Mouse (Mus musculus): ENCODE measurements at regions not wholly inside any gene's neighbourhood (a gene's known extent, or its start where the extent isn't known, plus 50 kb on each side); places are given as distances from the start of the nearest gene placed in this dataset.
"Not testable (repeated sequence)": the region's sequence is repeated elsewhere in the genome, so short reads cannot be mapped to it uniquely, and the experiment has no call there.

DNA sequence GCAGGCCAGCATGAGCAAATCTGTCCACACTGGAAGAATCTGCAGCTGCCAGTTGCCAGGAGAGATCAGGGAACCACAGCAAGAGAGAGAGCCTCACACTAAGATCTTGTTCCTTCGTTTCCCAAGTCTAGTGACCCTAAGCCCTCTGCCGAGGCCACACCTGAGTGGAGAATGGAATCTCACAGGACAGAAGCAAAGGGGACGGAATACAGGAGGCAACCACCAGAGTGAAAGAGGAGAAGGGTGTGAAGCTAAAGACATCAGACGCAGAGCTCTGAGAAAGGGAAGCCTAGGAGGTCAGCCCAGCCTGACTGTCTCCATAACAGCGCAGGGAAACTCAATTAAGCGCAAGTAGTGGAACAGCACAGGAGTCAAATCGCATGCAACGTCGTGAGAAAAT, 75.0 kb downstream of the Suds3 start:
- no peak for DNase-seq (ENCODE audit: low read depth, low spot score)

DNA sequence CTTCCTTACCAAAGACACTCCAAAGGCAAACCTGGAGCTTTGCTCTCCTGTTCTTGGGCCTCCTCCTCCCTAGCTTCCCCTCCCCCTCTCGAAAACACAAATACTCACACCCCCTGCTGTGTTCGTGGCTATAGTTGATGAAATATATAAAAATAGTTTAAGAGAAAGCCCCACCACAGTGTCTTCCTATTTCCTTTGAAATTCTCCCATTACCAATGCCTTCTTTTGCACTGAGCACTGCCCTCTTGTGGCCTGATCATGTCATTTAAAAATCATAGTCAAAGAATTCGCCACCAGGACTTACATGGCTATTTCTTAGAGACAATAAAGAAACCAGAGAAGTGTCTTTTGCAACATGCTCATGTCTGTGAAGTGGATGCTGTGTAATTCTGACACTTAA, 78.7 kb downstream of the Suds3 start:
- peak; percentile 52 for DNase-seq (ENCODE audit: low read depth, low spot score)

DNA sequence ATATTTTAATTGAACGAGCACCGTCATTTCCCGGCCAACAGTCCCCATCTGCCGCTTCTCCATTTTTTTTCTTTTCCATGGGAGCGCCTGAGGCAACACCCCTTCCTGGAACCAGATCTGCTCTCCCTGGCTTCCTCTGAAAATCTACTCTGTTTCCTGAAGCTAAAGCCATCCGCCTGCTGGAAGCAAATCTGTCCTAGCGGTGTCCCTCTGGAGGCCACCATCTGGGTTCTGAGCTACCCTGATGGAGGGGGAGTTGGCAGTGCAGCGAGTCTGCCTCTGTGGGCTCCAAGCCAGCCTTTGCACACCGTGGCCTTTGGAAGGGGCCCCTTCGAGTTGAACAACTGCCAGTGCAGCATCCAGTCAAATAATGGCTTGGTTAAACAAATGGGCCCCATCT, 83.8 kb downstream of the Suds3 start:
- no peak for DNase-seq (ENCODE audit: low read depth, low spot score)

DNA sequence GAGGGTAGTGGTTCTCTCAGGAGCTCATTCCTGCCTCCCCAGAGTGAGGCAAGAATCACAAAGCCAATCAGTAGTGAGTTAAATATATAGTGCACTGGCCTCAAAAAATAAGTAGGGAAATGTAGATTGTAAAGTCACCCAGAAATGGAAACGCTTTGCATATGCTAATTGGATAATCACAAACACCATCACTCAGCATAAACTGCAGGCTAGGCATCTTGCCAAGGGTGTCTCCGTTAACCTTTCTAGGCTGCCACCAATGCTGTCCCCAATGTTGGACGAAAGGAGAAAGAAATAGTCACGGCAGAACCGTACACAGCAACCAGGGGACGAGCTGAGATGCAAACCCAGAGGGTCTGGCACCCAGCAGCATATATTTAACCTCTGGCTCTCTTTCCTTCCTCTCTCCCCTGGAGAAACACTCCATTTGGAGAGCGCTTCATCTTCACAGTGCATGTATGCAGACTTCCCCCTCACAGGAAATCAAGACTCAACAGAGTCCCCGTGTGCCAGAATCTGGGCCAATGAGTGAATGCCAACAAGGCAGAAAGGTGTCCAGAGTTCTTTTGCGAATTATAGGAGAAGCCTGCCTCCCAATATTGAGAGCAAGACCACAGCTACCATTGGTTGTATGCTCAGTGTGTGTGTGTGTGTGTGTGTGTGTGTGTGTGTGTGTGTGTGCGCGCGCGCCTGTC, 90.1 kb downstream of the Suds3 start:
- DNase-seq (ENCODE audit: low read depth, low spot score): no peak

DNA sequence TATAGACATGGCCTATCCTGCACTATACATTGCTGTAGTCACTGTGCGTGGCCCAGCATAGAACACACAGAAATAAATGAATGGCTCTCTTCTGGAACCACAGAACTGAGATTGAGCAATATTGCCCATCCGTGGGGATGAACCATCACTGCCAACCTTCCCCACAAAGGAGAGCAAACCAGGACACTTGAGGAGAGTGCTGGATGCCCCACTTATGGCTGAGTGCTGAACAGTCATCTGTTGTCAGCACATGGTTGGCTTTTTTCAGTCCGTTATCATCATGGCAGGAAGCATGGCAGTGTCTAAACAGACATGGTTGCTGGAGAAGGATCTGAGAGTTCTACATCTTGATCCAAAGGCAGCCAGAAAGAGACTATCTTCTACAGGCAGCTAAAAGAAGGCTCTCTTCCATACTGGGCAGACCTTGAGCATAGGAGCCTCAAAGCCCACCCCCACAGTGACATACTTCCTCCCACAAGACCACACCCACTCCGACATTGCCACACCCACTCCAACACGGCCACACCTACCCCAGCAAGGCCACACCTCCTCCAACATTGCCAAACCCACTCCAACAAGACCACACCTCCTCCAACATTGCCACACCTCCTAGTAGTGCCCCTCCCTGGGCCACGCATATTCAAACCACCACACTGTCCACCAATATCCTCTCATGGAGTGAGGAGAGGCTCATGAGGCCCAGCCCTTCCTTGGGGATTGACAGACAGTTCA, 97.3 kb downstream of the Suds3 start:
- peak; percentile 67 for DNase-seq (ENCODE audit: low read depth, low spot score)

DNA sequence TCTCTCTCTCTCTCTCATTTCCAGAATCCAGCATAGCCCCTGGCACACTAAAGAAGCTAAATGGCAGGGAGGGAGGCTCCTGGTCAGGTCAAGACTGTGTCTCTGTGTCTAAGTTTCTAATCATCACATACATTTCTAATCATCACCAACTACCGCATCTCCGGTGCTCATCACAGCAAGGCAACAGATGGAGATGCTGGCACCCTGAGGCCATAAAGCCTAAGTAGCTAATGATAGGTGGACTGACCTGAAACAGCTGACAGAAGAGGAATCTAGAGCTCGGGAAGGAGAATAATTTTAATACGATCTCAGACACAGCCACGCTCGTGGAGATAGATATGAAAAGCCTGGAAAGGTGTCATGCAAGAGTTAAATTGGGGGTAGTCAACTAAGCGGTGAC, 104.8 kb downstream of the Suds3 start:
- no peak for DNase-seq (ENCODE audit: low read depth, low spot score)

DNA sequence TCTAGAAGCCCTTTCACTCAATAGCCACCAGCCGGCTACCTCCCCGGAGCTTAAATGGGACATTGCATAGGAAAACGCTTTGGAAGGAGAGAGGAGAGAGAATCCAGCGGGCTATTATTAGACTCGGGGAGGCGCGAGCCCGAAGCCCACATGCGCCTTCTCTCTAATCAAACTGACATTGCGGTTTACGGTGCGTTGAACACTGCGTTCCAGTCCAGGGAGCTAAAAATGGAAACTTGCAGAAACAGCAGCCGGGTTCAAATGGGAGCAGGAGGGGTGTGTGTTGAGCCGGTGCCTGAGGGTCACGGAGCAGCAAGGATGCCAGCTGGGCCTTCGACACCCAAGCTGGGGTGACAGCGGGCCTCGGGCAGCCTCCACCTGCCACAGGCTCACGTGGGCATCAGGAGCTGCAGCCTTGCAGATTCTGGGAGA, 115.1 kb downstream of the Suds3 start:
- no peak for DNase-seq (ENCODE audit: low read depth, low spot score)

DNA sequence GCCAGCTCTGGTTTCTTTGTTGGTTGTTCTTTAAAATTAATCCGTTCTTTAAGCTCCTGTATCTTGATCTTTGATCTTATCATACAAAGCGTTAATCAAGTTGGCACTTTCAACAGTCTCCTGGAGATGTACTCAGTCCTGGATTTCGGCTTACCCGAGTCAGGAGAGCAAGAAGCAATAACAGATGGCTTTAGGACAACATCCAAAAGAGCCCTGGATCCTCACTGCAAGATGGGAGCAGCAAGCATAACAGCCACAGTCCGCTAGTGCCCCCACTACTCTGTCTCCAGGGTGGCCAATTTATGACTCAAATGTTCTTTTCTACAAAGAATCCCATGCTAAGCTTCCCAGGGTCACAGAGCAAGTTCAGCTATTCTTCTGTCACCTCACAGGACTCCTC, 121.4 kb downstream of the Suds3 start:
- DNase-seq (ENCODE audit: low read depth, low spot score): no peak

DNA sequence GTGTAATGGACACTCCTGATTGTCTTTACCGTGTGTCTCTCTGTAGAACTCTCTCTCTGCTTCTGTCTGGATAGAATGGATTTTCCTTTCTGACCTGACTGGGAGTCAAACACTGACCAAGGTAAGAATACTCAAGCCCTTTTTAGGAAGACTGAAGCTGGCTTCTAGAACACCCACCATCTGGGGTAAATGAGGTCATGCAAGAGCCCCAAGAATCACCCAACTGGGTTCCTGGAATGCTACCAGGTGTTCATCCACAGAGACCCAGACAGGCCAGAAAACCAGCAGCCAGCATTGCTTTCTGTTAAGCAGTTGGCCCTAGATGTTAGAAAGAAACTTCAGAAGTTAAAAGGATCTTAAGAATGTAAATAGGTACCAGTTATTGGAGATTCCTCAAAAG, 122.2 kb downstream of the Suds3 start:
- DNase-seq (ENCODE audit: low read depth, low spot score): no peak

DNA sequence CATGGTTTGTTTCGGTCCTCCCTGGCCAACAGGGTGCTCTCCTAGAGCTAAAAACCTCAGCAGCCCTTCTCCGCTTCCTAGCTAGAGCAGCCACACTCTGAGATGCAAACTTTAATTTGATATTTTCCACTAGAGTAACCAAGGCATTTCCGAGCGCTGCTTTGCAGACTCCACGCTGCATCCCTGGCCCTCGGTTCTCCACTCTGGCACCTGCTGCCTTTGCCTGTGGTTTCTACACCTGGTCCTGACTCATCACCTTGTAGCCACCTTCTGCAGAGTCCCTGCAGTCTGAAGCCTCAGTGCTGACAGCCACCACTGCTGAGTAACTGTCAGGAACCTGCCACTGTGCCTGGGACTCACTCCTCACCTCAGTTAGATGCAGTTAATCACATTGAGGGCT, 124.5 kb downstream of the Suds3 start:
- no peak for DNase-seq (ENCODE audit: low read depth, low spot score)

DNA sequence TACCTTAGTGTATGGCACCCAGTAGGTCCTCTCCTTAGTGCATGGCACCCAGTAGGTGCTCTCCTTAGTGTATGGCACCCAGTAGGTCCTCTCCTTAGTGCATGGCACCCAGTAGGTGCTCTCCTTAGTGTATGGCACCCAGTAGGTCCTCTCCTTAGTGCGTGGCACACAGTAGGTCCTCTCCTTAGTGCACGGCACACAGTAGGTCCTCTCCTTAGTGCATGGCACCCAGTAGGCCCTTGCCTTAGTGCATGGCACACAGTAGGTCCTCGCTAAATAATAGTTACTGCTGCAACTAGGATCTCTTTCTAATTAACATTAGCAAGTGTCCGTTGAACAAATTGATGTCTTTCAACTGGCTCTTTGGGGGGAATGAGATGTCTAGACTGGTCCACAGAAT, 144.4 kb downstream of the Suds3 start:
- not testable (repeated sequence) for DNase-seq (ENCODE audit: low read depth, low spot score)

DNA sequence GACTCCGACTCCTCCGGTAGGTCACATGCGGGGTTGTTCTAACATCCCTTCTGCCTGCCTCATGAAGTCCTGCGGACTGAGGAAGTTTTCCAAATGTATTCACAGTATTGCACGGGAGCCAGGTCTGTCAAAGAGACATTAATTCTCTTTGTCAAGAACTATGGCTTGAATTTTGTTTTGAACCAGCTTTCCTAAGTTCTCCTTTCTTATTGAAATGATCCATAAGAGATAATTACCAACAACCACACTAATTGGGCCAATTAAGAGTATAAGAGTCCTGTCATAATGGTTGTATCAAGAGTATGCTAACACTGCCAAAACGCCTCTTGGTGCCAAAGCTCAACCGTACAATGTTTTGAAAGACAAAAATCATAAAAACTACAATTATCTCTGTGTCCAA, 151.7 kb downstream of the Suds3 start:
- DNase-seq (ENCODE audit: low read depth, low spot score): no peak

DNA sequence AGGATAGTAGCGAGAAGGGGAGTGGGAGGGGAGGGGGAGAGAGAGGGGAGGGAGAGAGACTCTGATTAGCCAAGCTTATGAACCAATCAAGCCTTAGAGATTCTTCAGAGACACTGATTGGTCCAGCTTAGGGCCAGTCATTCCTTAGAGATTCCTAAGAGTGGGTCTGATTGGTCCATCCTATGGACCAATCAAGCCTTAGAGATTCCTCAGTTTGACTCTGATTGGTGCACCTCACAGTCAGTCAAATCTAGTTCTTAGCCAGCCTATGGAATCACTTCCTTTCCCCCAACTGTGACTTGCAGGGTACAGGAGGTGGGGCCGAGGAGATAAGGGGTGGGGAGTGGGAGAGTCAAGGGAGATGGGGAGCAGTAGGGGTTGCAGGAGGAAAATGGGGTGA, 152.8 kb downstream of the Suds3 start:
- peak; percentile 14 for DNase-seq (ENCODE audit: low read depth, low spot score)

DNA sequence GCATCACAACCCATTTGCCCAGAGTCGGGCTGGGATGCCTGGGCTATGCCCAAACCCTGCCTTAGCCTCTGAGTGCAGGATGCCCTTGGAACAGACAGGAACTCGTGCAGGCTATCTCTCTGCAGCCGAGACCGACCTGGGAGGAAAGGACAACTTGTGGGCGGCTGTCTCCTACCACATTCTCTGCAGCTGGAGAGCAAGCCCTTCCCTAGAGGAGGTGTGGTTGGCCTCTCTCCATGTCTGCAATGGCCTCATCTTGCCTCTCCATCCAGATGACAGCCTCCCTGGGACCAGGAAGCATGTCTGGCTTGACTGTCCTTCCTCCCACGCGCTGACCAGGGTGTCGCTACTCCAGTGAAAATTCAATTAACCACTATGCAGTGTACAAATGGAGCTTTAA, 155.9 kb downstream of the Suds3 start:
- DNase-seq (ENCODE audit: low read depth, low spot score): no peak

DNA sequence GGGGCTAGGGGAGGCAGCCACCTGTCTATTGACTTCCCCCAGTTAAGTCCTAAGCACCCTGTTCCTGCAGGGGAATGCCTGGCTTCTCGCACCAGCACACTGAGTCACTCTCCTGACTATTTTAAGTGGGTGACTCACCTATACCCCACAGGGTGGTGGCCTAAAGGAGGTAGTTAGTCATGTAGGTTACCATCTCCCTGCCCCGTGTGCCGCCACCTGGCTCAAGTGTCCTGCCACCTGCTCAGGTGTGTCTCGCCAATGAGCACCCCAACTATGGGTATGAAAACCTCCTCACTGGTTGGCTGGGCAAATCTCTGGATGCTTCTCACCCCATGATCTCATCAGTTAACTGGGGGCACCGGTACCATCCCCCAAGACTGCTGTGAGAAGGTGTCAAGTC, 157.8 kb downstream of the Suds3 start:
- no peak for DNase-seq (ENCODE audit: low read depth, low spot score)

DNA sequence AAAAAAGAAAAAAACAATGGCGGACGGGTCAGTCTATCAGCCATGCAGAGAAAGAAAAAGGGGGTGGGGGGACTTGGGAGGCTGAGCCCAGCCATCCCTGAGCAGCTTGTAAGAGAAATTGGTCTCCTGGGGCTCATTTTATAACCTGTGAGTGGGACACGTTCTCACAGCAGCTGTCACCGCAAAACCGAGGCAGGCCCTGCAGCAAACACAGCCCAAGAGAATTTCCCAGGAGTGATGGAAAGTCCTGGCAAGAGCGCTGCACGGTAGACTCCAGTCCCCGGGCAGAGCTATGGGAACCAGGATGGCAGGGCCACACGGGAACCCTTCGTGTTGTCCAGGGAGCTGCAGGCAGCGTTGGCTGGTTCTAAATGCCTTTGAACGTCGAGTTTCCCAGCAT, 159.3 kb downstream of the Suds3 start:
- no peak for DNase-seq (ENCODE audit: low read depth, low spot score)

DNA sequence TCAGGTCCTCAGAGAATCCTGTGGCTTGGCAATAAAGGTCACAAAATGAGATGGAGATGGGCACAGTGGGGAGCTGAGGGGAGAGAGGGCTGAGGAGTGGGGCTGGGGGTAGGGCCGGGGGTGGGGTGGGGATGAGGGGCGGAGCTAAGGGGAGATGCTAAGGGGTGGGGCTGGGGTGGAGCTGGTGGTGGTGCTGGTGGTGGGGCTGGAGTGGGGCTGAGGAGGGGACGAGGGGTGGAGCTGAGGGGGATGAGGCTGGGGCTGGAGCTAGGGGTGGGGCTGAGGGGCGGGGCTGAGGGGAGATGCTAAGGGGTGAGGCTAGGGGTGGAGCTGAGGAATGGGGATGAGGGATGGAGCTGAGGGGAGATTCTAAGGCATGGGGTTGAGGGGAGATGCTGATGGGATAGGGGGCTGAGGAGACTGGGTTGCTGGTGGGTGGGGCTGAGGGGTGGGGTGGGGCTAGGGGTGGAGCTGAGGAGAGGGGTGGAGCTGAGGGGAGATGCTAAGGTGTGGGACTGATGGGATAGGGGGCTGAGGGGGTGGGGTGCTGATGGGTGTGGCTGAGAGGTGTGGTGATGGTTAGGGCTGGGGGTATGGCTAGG, 165.5 kb downstream of the Suds3 start:
- DNase-seq (ENCODE audit: low read depth, low spot score): peak; percentile 23

DNA sequence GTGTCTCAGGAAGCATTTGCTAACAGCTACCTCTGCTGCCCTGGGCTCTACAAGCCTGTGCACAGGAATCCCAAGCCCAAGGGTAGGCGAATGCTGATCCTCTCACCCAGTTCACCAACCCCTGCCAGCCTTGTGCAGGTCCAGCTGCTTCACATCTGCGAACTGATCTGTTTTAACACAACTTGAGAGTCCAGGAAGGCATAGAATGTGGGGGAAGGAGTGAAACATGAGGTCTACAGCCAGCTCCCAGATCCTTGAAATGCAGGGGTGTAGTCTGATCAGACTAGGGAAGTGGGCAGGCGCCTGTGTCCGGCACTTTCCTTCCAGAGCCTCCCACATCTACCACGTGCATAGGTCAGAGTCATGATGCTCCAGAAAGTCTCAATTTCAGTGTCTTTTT, 181.3 kb downstream of the Suds3 start:
- DNase-seq (ENCODE audit: low read depth, low spot score): no peak

DNA sequence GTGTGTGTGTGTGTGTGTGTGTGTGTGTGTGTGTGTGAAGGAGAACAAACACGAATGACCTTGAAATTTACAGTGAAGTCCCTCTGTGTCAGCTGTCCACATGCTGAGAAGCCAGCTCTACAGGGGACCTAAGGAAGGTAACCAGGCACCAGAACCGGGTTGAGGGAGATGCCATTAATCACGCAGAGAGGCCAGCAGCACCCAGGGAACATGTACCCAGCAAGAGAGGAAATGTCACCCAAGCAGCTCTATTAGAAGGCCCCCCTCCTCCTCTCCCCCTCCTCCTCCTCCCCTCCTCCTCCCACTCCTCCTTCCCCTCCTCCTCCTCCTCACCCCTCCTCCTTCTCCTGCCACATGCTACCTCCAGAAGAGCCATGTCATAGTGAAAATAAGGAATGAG, 181.8 kb downstream of the Suds3 start:
- DNase-seq (ENCODE audit: low read depth, low spot score): no peak

DNA sequence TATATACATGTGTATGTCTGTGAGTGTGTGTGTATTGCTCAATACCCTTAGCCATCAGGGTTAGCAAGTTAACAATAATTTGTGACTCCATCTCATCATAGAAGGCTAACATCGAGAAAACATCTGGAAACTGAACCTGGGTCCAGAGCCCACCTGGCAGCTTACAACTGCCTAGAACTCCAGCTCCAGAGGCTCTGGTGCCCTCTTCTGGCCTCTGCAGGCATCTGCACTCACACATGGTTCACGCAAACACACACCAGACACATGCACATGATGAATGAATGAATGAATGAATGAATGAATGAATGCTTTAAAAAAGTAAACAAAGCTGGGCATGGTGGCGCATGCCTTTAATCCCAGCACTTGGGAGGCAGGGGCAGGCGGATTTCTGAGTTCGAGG, 182.8 kb downstream of the Suds3 start:
- DNase-seq (ENCODE audit: low read depth, low spot score): peak; percentile 60

DNA sequence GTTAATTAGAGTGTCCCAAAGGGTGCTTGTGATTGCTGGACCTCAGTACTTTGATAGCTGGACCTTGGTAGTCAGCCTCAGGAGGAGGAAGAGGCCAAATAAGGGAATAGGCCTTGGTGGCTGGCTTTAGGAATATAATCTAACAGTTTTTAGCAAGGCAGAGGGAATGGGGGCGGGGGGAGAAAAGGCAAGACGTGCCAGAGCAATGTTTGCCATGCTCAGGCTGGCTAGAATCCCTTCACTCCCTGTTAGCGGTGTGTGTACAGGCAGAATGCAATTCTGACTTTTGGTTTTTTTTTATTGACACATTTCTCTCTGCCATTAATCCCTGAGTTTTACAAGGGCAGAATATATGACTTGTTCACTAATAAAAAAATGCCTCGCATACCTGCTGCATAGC, 192.2 kb downstream of the Suds3 start:
- DNase-seq (ENCODE audit: low read depth, low spot score): no peak

DNA sequence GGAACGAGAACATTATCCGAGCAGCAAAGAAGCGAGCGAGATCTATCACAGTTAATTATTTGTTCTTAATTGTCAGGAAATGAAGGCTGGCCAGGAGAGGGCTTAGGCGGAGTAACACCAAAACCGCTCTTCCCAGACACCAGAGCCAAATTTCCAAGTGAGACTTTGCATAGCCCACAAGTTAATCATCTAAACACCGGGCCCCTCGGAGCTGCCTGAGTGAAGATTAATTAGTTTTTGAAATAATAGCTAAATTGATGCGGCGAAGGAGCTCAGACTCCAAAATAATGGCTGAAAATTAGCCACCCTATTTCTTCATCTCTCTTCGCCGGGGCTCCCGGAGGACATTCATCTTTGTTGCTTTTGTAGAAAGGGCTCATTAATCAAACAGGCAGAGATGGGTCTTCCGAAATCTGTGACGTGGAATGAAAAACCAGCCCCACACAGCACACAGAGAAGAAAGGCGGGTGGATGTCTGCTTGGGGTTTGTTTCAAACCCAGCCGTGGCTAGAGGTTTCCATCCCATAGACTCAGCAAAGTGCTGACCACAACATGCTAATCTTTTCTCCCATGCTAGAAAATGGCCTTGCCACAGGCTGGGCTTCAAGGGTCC, 193.7 kb downstream of the Suds3 start:
- DNase-seq (ENCODE audit: low read depth, low spot score): no peak

DNA sequence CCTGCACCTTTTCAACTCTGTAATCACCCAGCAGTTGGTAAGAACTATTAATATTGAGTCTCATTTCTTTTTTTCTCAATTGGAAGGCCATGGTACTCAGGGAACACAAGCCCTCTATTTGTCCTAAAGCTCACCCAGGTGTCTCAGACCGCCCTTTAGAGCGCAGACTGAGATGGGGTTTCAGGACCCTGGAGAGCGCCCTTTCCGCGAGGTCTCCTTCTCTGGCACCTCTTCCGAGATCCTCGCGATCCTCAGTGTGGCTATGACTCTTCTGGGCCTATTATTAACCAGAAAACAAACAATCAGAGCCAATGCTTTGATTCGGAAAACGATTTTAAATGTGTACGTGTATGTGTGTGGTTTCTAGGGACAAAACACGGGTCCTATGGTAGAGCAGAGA, 201.0 kb downstream of the Suds3 start:
- peak; percentile 65 for DNase-seq (ENCODE audit: low read depth, low spot score)
